ENCODE assay signal across 12 mouse cellular contexts in the genomic region with DNA sequence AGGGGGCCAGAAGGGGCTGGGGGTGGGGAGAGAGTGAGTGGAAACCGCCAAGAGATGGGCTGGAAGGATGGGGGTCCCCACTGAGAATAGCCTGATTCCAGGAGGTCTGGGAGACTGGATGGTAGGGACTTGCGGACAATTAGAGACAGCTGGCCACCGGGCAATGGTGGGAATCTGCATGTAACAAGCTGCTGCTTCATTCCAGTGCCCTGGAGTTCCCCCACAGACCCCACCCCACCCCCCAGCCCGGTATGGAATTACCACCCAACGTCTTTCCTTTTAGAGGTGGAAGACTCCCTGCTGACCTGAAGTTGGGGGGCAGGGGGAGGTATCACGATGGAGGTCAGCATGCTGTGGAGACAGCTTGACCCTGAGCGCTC. TPM values are rescaled to one million over a fixed set of nuclear protein-coding genes. Genes with fewer than 3 reads are reported as not detected.
DNase-seq lines count a peak whose midpoint lies in the region; ATAC-seq lines count a peak whose summit lies in the region.
"Had no signal": no experiment of that assay in that cellular context is flagged by ENCODE, and none has a peak within 500 bp of the region (broad histone marks: within the 10 kb centered on the region; RNA-seq: fewer than 3 reads in every experiment).

No protein-coding gene starts in this region.

- peaks cover 84% of the 10 kb centered on the region for H3K4me1 ChIP-seq in kidney, embryonic 14.5 days (ENCODE audit: control insufficient read depth, insufficient read depth, low read length)
- peaks cover 56% of the 10 kb centered on the region for H3K4me1 ChIP-seq in embryonic facial prominence, embryonic 14.5 days (ENCODE audit: control insufficient read depth, insufficient read depth, low read length)
- H3K4me1 ChIP-seq in hindbrain, embryonic 15.5 days (replicated peaks) = peaks cover 92% of the 10 kb centered on the region
- H3K4me1 ChIP-seq in midbrain, embryonic 15.5 days = peaks cover 87% of the 10 kb centered on the region

- peaks cover 33% of the 10 kb centered on the region for H3K27me3 ChIP-seq in kidney, embryonic 14.5 days (ENCODE audit: control insufficient read depth, insufficient read depth, low read length)
- H3K27me3 ChIP-seq in embryonic facial prominence, embryonic 14.5 days (replicated peaks; ENCODE audit: control insufficient read depth, insufficient read depth, low read length) = peaks cover 74% of the 10 kb centered on the region
- peaks cover 15% of the 10 kb centered on the region; the same call in 1 of the 2 replicates for H3K27me3 ChIP-seq in hindbrain, embryonic 15.5 days
- H3K27me3 ChIP-seq in midbrain, embryonic 15.5 days (replicated peaks) = peaks cover 15% of the 10 kb centered on the region

- H3K4me3 ChIP-seq in kidney, embryonic 14.5 days (ENCODE audit: low read length) = 0 out of 2 replicates have a peak overlapping the region, but pooled peaks have one; percentile 3
- no peak overlapping the region for H3K4me3 ChIP-seq in embryonic facial prominence, embryonic 14.5 days (ENCODE audit: low read depth, low read length)
- H3K4me3 ChIP-seq in hindbrain, embryonic 15.5 days = no peak overlapping the region
- H3K4me3 ChIP-seq in midbrain, embryonic 15.5 days = peak overlapping the region; percentile 7

- DNase-seq in kidney, adult 18-20 months = no peak
- peak; percentile 52 for DNase-seq in embryonic facial prominence, embryonic 14.5 days (ENCODE audit: low spot score)
- DNase-seq in left cerebral cortex, postnatal 14 days (ENCODE audit: low spot score in 2 of 2) = no peak
- DNase-seq in cerebellum, postnatal 4 days (ENCODE audit: low spot score in 2 of 2) = no peak
- no peak for DNase-seq in kidney, postnatal 25 days
- DNase-seq: adrenal gland, postnatal 36 days had no signal

- H3K9me3 ChIP-seq in kidney, embryonic 14.5 days (ENCODE audit: control insufficient read depth, low read length) = no peaks in the 10 kb centered on the region
- H3K9me3 ChIP-seq in embryonic facial prominence, embryonic 14.5 days (ENCODE audit: control insufficient read depth, low read length) = no peaks in the 10 kb centered on the region
- H3K9me3 ChIP-seq in hindbrain, embryonic 15.5 days = no peaks in the 10 kb centered on the region
- no peaks in the 10 kb centered on the region for H3K9me3 ChIP-seq in midbrain, embryonic 15.5 days

- 2% methylated on average over 7 of the region's 7 CpGs for WGBS in kidney, embryonic 14.5 days
- WGBS in embryonic facial prominence, embryonic 14.5 days = 2% methylated on average over 6 of the region's 7 CpGs
- WGBS in hindbrain, embryonic 15.5 days = 6% methylated on average over 7 of the region's 7 CpGs
- WGBS in midbrain, embryonic 15.5 days = 3% methylated on average over 7 of the region's 7 CpGs

- no peaks in the 10 kb centered on the region for H3K36me3 ChIP-seq in kidney, embryonic 14.5 days (ENCODE audit: control insufficient read depth, insufficient read depth, low read length)
- no peaks in the 10 kb centered on the region for H3K36me3 ChIP-seq in embryonic facial prominence, embryonic 14.5 days (ENCODE audit: control insufficient read depth, insufficient read depth, low read length)
- no peaks in the 10 kb centered on the region for H3K36me3 ChIP-seq in hindbrain, embryonic 15.5 days
- no peaks in the 10 kb centered on the region for H3K36me3 ChIP-seq in midbrain, embryonic 15.5 days (replicated peaks)

- no peak for ATAC-seq in kidney, embryonic 14.5 days (ENCODE audit: low FRiP score, low TSS enrichment)
- ATAC-seq in embryonic facial prominence, embryonic 14.5 days (ENCODE audit: low read depth) = no peak; the same call in 1 of the 2 replicates
- ATAC-seq in hindbrain, embryonic 15.5 days (ENCODE audit: low FRiP score, low read depth) = no peak
- no peak for ATAC-seq in midbrain, embryonic 15.5 days (replicated peaks)

- peak overlapping the region; percentile 8; the same call in 1 of the 2 replicates for H3K9ac ChIP-seq in kidney, embryonic 14.5 days (ENCODE audit: low read depth, low read length)
- 0 out of 2 replicates have a peak overlapping the region, but pooled peaks have one; percentile 15 for H3K9ac ChIP-seq in embryonic facial prominence, embryonic 14.5 days (ENCODE audit: low read depth, low read length)
- H3K9ac ChIP-seq in hindbrain, embryonic 15.5 days = no peak overlapping the region
- H3K9ac ChIP-seq in midbrain, embryonic 15.5 days = 0 out of 2 replicates have a peak overlapping the region, but pooled peaks have one; percentile 9

- H3K27ac ChIP-seq in kidney, embryonic 14.5 days (ENCODE audit: low read depth, low read length) = peak overlapping the region; percentile 81; the same call in 1 of the 2 replicates
- H3K27ac ChIP-seq in embryonic facial prominence, embryonic 14.5 days (replicated peaks; ENCODE audit: low read depth, low read length) = no peak overlapping the region
- H3K27ac ChIP-seq in hindbrain, embryonic 15.5 days (replicated peaks) = peak overlapping the region; percentile 49; the same call in 1 of the 2 replicates
- H3K27ac ChIP-seq in midbrain, embryonic 15.5 days = peak overlapping the region; percentile 82

- intact Hi-C loops in left cerebral cortex, postnatal 14 days (cut with DNase I) = no loop called here

- peak overlapping the region; percentile 37 for H3K4me2 ChIP-seq in kidney, embryonic 14.5 days (replicated peaks; ENCODE audit: low read depth, low read length)
- peak overlapping the region; percentile 39; the same call in 1 of the 2 replicates for H3K4me2 ChIP-seq in embryonic facial prominence, embryonic 14.5 days (ENCODE audit: low read depth, low read length)
- peak overlapping the region; percentile 30 for H3K4me2 ChIP-seq in hindbrain, embryonic 15.5 days
- peak overlapping the region; percentile 34 for H3K4me2 ChIP-seq in midbrain, embryonic 15.5 days

RNA-seq across cellular contexts. Expression of a gene that starts 2.2 kb away (rescaled TPM):
- 0.32 and 0.41 TPM in 2 replicates for polyA plus RNA-seq in kidney, embryonic 14.5 days (2014; fragmentation: Nextera tagmentation; extraction: Ambion mirVana)
- 0.16 and 0.18 TPM in 2 replicates for polyA plus RNA-seq in embryonic facial prominence, embryonic 14.5 days (2014; fragmentation: Nextera tagmentation; extraction: Ambion mirVana)
- polyA plus RNA-seq in hindbrain, embryonic 15.5 days (2015; fragmentation: Nextera tagmentation; extraction: Ambion mirVana) = 21.2 and 22.8 TPM in 2 replicates
- polyA plus RNA-seq in midbrain, embryonic 15.5 days (2015; fragmentation: Nextera tagmentation; extraction: Ambion mirVana) = 64.4 and 73.2 TPM in 2 replicates
- 10 to 100 TPM; 14.9 to 17.7 TPM for total RNA-seq in left cerebral cortex, postnatal 14 days (2021)
- total RNA-seq: common myeloid progenitor, adult 5-6 weeks; ES-E14; megakaryocyte progenitor cell, adult 5-6 weeks had no signal

RNA-seq across cellular contexts. Expression of a gene that starts 12.3 kb away (rescaled TPM):
- polyA plus RNA-seq in kidney, embryonic 14.5 days (2014; fragmentation: Nextera tagmentation; extraction: Ambion mirVana) = 65.2 and 67.6 TPM in 2 replicates
- polyA plus RNA-seq in embryonic facial prominence, embryonic 14.5 days (2014; fragmentation: Nextera tagmentation; extraction: Ambion mirVana) = 74.2 and 82.9 TPM in 2 replicates
- polyA plus RNA-seq in hindbrain, embryonic 15.5 days (2015; fragmentation: Nextera tagmentation; extraction: Ambion mirVana) = 73.8 and 79.0 TPM in 2 replicates
- polyA plus RNA-seq in midbrain, embryonic 15.5 days (2015; fragmentation: Nextera tagmentation; extraction: Ambion mirVana) = 86.1 and 98.7 TPM in 2 replicates
- 10 to 100 TPM; 54.2 to 61.2 TPM for total RNA-seq in left cerebral cortex, postnatal 14 days (2021)

RNA-seq across cellular contexts. Expression of a gene that starts 31.1 kb away (rescaled TPM):
- 37.1 and 41.4 TPM in 2 replicates for polyA plus RNA-seq in kidney, embryonic 14.5 days (2014; fragmentation: Nextera tagmentation; extraction: Ambion mirVana)
- 65.1 and 66.0 TPM in 2 replicates for polyA plus RNA-seq in embryonic facial prominence, embryonic 14.5 days (2014; fragmentation: Nextera tagmentation; extraction: Ambion mirVana)
- polyA plus RNA-seq in hindbrain, embryonic 15.5 days (2015; fragmentation: Nextera tagmentation; extraction: Ambion mirVana) = 46.1 and 53.4 TPM in 2 replicates
- polyA plus RNA-seq in midbrain, embryonic 15.5 days (2015; fragmentation: Nextera tagmentation; extraction: Ambion mirVana) = 42.3 and 45.8 TPM in 2 replicates
- 10 to 100 TPM; 77.0 to 79.3 TPM for total RNA-seq in left cerebral cortex, postnatal 14 days (2021)

RNA-seq across cellular contexts. Expression of a gene that starts 31.3 kb away (rescaled TPM):
- 0.62 and 1.1 TPM in 2 replicates for polyA plus RNA-seq in kidney, embryonic 14.5 days (2014; fragmentation: Nextera tagmentation; extraction: Ambion mirVana)
- 1.3 and 1.6 TPM in 2 replicates for polyA plus RNA-seq in embryonic facial prominence, embryonic 14.5 days (2014; fragmentation: Nextera tagmentation; extraction: Ambion mirVana)
- polyA plus RNA-seq in hindbrain, embryonic 15.5 days (2015; fragmentation: Nextera tagmentation; extraction: Ambion mirVana) = 45.2 and 49.9 TPM in 2 replicates
- 59.2 and 60.0 TPM in 2 replicates for polyA plus RNA-seq in midbrain, embryonic 15.5 days (2015; fragmentation: Nextera tagmentation; extraction: Ambion mirVana)
- total RNA-seq in left cerebral cortex, postnatal 14 days (2021) = 10 to 100 TPM; 76.1 to 77.3 TPM
- total RNA-seq: megakaryocyte progenitor cell, adult 5-6 weeks had no signal

RNA-seq across cellular contexts. Expression of a gene that starts 58.2 kb away (rescaled TPM):
- 79.8 and 83.2 TPM in 2 replicates for polyA plus RNA-seq in kidney, embryonic 14.5 days (2014; fragmentation: Nextera tagmentation; extraction: Ambion mirVana)
- polyA plus RNA-seq in embryonic facial prominence, embryonic 14.5 days (2014; fragmentation: Nextera tagmentation; extraction: Ambion mirVana) = 98.7 and 102 TPM in 2 replicates
- polyA plus RNA-seq in hindbrain, embryonic 15.5 days (2015; fragmentation: Nextera tagmentation; extraction: Ambion mirVana) = 28.1 and 34.9 TPM in 2 replicates
- 29.3 and 31.9 TPM in 2 replicates for polyA plus RNA-seq in midbrain, embryonic 15.5 days (2015; fragmentation: Nextera tagmentation; extraction: Ambion mirVana)
- 10 to 100 TPM; 33.4 to 35.1 TPM for total RNA-seq in left cerebral cortex, postnatal 14 days (2021)

Comparison
In these comparisons a context has a peak if more than half of its experiments do, and no peak if none do; other contexts are left out.
1. H3K4me3 ChIP-seq: peak in kidney, embryonic 14.5 days (single experiment) and midbrain, embryonic 15.5 days (single experiment); none in embryonic facial prominence, embryonic 14.5 days (single experiment) and hindbrain, embryonic 15.5 days (single experiment).
2. RNA of a gene that starts 2.2 kb away (polyA plus RNA-seq): 64.4 to 73.2 TPM in midbrain, embryonic 15.5 days and 21.2 to 22.8 TPM in hindbrain, embryonic 15.5 days; 0.32 to 0.41 TPM in kidney, embryonic 14.5 days and 0.16 to 0.18 TPM in embryonic facial prominence, embryonic 14.5 days; every median in the first group is over 10 times any median in the second.
3. Peak in every context shown above with its lines, with median percentiles within 50 percentile points of each other: H3K4me2 ChIP-seq.